9 mouse cellular contexts compared by ENCODE assay signal in the genomic region with DNA sequence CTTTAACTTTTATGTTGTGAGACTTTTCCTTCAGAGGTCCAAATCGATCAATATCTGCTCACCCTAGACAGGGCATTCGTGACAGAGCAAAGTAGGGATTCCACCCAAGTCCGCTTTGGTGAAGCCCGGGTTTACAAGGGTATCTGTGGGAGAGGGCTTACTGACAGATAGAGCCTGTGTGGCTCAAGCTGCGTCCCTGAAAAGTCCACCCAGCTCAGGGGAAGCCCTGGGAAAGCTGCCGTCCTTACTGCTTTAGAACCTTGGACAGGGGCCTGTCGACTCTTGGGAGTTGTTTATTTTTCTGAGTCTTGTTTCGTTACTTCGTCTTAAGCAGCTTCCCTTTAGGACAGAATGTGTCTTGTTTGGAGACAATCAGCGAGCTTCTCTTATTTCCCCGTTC. TPM values are rescaled to one million over a fixed set of nuclear protein-coding genes. Genes with fewer than 3 reads are reported as not detected.
DNase-seq lines count a peak whose midpoint lies in the region; ATAC-seq lines count a peak whose summit lies in the region.
"Had no signal": no experiment of that assay in that cellular context is flagged by ENCODE, and none has a peak within 500 bp of the region (broad histone marks: within the 10 kb centered on the region; RNA-seq: fewer than 3 reads in every experiment).

No protein-coding gene starts in this region.

- no peaks in the 10 kb centered on the region for H3K36me3 ChIP-seq in heart, embryonic 15.5 days
- no peaks in the 10 kb centered on the region for H3K36me3 ChIP-seq in limb, embryonic 13.5 days
- no peaks in the 10 kb centered on the region for H3K36me3 ChIP-seq in neural tube, embryonic 15.5 days

- peak; percentile 5 to 14 for DNase-seq in cerebellum, postnatal 25 days
- DNase-seq in cerebellum, adult 11-12 months, result no peak
- peak; percentile 25 for DNase-seq in NIH3T3 (ENCODE audit: low read depth)
- DNase-seq in layer of hippocampus, postnatal 10 days (ENCODE audit: low spot score in 2 of 2), result no peak
- DNase-seq in left cerebral cortex, adult 11 months (ENCODE audit: low spot score), result no peak

- no peaks in the 10 kb centered on the region for H3K9me3 ChIP-seq in heart, embryonic 15.5 days (replicated peaks)
- no peaks in the 10 kb centered on the region for H3K9me3 ChIP-seq in limb, embryonic 13.5 days
- no peaks in the 10 kb centered on the region for H3K9me3 ChIP-seq in neural tube, embryonic 15.5 days (replicated peaks)

- no peak overlapping the region for H3K9ac ChIP-seq in heart, embryonic 15.5 days
- no peak overlapping the region for H3K9ac ChIP-seq in limb, embryonic 13.5 days
- no peak overlapping the region for H3K9ac ChIP-seq in neural tube, embryonic 15.5 days (replicated peaks)

- no peak for ATAC-seq in heart, embryonic 15.5 days (replicated peaks; ENCODE audit: insufficient number of reproducible peaks, insufficient read depth, low FRiP score, low read depth)
- ATAC-seq in limb, embryonic 13.5 days (ENCODE audit: low FRiP score, low read depth), result no peak
- no peak for ATAC-seq in neural tube, embryonic 15.5 days (ENCODE audit: low FRiP score)

- no peak overlapping the region for H3K27ac ChIP-seq in heart, embryonic 15.5 days
- H3K27ac ChIP-seq in limb, embryonic 13.5 days, result no peak overlapping the region
- H3K27ac ChIP-seq in neural tube, embryonic 15.5 days (replicated peaks), result no peak overlapping the region

- H3K27me3 ChIP-seq in heart, embryonic 15.5 days, result peaks cover 30% of the 10 kb centered on the region
- H3K27me3 ChIP-seq in limb, embryonic 13.5 days, result peaks cover 37% of the 10 kb centered on the region
- H3K27me3 ChIP-seq in neural tube, embryonic 15.5 days (replicated peaks), result peaks cover 10% of the 10 kb centered on the region

- H3K4me1 ChIP-seq in heart, embryonic 15.5 days (replicated peaks), result peaks cover 12% of the 10 kb centered on the region
- H3K4me1 ChIP-seq in limb, embryonic 13.5 days, result peaks cover 10% of the 10 kb centered on the region; the same call in 1 of the 2 replicates
- H3K4me1 ChIP-seq in neural tube, embryonic 15.5 days, result peaks cover 12% of the 10 kb centered on the region

- H3K4me3 ChIP-seq in heart, embryonic 15.5 days, result peak overlapping the region; percentile 61
- H3K4me3 ChIP-seq in limb, embryonic 13.5 days, result peak overlapping the region; percentile 78; the same call in 1 of the 2 replicates
- H3K4me3 ChIP-seq in neural tube, embryonic 15.5 days (replicated peaks), result peak overlapping the region; percentile 79

- 11% methylated on average over 11 of the region's 11 CpGs for WGBS in heart, embryonic 15.5 days
- 12% methylated on average over 11 of the region's 11 CpGs for WGBS in limb, embryonic 13.5 days
- 13% methylated on average over 11 of the region's 11 CpGs for WGBS in neural tube, embryonic 15.5 days

- peak overlapping the region; percentile 97 for H3K4me2 ChIP-seq in heart, embryonic 15.5 days
- peak overlapping the region; percentile 97 for H3K4me2 ChIP-seq in limb, embryonic 13.5 days (replicated peaks)
- H3K4me2 ChIP-seq in neural tube, embryonic 15.5 days, result peak overlapping the region; percentile 97

RNA-seq across cellular contexts. Expression of a gene that starts 1.0 kb away (rescaled TPM):
- polyA plus RNA-seq in heart, embryonic 15.5 days (2015; fragmentation: Nextera tagmentation; extraction: Ambion mirVana), result 0.23 and 0.39 TPM in 2 replicates
- polyA plus RNA-seq in limb, embryonic 13.5 days (2015; fragmentation: Nextera tagmentation; extraction: Ambion mirVana), result 1.4 and 1.5 TPM in 2 replicates
- polyA plus RNA-seq in neural tube, embryonic 15.5 days (2015; fragmentation: Nextera tagmentation; extraction: Ambion mirVana), result 1.1 and 1.3 TPM in 2 replicates
- 1 to 10 TPM; 1.4 to 1.5 TPM for total RNA-seq in layer of hippocampus, postnatal 10 days (2021)
- polyA plus RNA-seq: spleen, adult 2 months had no signal

RNA-seq across cellular contexts. Expression of a gene that starts 26.2 kb away (rescaled TPM):
- 31.8 and 32.3 TPM in 2 replicates for polyA plus RNA-seq in heart, embryonic 15.5 days (2015; fragmentation: Nextera tagmentation; extraction: Ambion mirVana)
- polyA plus RNA-seq in limb, embryonic 13.5 days (2015; fragmentation: Nextera tagmentation; extraction: Ambion mirVana), result 45.6 and 46.6 TPM in 2 replicates
- polyA plus RNA-seq in neural tube, embryonic 15.5 days (2015; fragmentation: Nextera tagmentation; extraction: Ambion mirVana), result 5.9 and 15.7 TPM in 2 replicates
- 1 to 10 TPM; 2.2 TPM for total RNA-seq in layer of hippocampus, postnatal 10 days (2021)

Comparison
In these comparisons a context has a peak if more than half of its experiments do, and no peak if none do; other contexts are left out.
1. DNase-seq: peak in cerebellum, postnatal 25 days (2 of 2) and NIH3T3 (single experiment); none in cerebellum, adult 11-12 months (single experiment), layer of hippocampus, postnatal 10 days (0 of 2) and left cerebral cortex, adult 11 months (single experiment).
2. Peak in every context shown above with its lines, with median percentiles within 50 percentile points of each other: H3K4me2 ChIP-seq and H3K4me3 ChIP-seq.